Mouse (Mus musculus) cortical plate, adult 2 months (tissue): ENCODE data around the gene Pigg. TPM values are rescaled to one million over a fixed set of nuclear protein-coding genes. Genes with fewer than 3 reads are reported as not detected.
"Not testable (repeated sequence)": the region's sequence is repeated elsewhere in the genome, so short reads cannot be mapped to it uniquely, and the experiment has no call there.

Experiments used
- H3K27ac ChIP-seq: fragments of 200-500 bp; 2 replicates; pipeline ENCODE4 v1.5.1; 2012; ENCODE audit warnings: low read length, control low read depth, inconsistent platforms; ENCODE audit not compliant: insufficient read depth
- H3K4me1 ChIP-seq: fragments of 200-500 bp; 2 replicates; pipeline ENCODE4 v1.6.1; 2011; ENCODE audit warnings: low read length; ENCODE audit not compliant: control insufficient read depth, insufficient read depth
- H3K4me3 ChIP-seq: fragments of 200-500 bp; 2 replicates; pipeline ENCODE4 v1.5.1; 2011; ENCODE audit warnings: mild to moderate bottlenecking, low read length, control low read depth; ENCODE audit not compliant: insufficient read depth
- CTCF ChIP-seq: fragments of 200-500 bp; IDR thresholded peaks from 2 replicates; pipeline ENCODE4 v1.5.1; 2011; ENCODE audit warnings: mild to moderate bottlenecking, control low read depth, low read length; ENCODE audit not compliant: insufficient read depth; ENCODE audit errors: extremely low read depth
- POLR2A ChIP-seq: fragments of 200-500 bp; IDR thresholded peaks from 2 replicates; pipeline ENCODE4 v1.6.1; 2011; ENCODE audit warnings: mild to moderate bottlenecking, low read length, control low read depth; ENCODE audit not compliant: insufficient read depth; ENCODE audit errors: extremely low read depth
- polyA plus RNA-seq: library from polyadenylated mRNA; depleted of rRNA; stranded (reverse); fragments of >200 nt; gene quantifications from 2 replicates; pipeline ENCODE4 v1.2.3, GENCODE M21; 2012; rRNA removed

Pigg gene
- 8.3 and 8.7 TPM in 2 replicates for polyA plus RNA-seq

DNA sequence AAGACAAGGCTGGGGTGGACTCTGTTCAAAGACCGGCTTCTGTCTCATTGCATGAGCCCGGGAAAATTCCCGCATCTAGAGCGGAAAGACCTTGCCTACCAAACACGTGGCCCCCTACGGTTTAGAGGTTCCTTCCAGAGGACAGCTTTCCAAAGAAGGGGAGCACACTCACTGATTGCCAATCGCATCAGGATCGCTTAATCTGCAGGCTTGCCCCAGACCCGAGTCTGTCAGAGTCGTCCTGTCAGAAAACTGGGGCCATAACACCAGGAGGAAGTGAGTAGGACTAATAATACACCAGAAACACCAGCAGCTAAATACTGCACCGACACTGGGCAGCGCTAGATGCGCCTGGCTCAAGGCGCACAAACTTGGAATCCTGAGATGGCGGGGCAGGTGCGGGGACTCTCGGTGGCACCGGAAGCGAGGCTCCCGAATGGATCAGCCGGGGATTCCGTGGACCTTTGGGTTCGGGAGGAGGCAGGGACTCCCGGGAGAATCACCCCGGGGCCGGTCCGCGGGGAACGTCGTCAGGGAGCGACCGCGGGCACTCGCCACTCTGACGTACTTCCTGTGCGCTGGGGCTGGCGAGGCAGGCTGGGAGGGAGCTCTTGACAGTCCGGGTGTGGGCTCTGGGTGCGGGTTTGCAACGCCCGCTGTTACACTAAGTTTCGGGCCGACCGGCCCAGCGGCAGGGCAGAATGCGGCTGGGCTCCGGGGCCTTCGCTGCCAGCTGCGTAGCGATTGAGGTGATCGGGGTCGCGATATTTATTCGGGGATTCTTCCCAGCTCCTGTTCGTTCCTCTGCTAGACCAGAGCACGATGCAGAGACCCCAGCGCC is at the start of gene Pigg:
Gene Pigg (plus strand): TSS at position 386 of the 841 bp plus-strand sequence.
- H3K27ac ChIP-seq, result 0 out of 2 replicates have a peak within 1 kb of the TSS, but pooled peaks have one; percentile 2
- TF ChIP-seq CTCF (no peak), POLR2A (peak; percentile 76; the same call in 1 of the 2 replicates)
- H3K4me1 ChIP-seq, result peaks cover 4% of the 10 kb centered on the region; the same call in 1 of the 2 replicates
- peak within 1 kb of the TSS; percentile 77 for H3K4me3 ChIP-seq

DNA sequence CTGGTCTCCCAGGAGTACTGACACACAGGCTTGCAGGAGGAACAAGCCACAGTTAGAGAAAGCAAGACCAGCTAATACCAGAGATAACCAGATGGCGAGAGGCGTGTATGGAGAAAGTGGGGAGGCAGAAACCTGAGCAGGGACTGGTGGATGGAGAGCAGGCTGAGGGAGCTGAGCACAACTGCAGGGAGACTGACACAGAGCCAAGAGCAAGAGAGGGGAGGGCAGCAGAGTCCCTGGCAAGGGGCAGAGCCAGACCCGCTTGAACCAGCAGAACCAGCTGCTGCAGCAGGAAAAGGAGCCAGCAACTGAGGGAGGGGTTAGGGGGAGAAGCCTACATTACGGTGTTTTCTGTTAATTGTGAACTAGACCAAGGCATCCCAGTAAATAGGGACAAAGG is 49.7 kb upstream of the Pigg start:
- no peak overlapping the region for H3K4me3 ChIP-seq
- H3K4me1 ChIP-seq, result no peaks in the 10 kb centered on the region; the same call in 1 of the 2 replicates
- no peak overlapping the region for H3K27ac ChIP-seq
- TF ChIP-seq POLR2A, result no peak
- no peak for TF ChIP-seq CTCF

DNA sequence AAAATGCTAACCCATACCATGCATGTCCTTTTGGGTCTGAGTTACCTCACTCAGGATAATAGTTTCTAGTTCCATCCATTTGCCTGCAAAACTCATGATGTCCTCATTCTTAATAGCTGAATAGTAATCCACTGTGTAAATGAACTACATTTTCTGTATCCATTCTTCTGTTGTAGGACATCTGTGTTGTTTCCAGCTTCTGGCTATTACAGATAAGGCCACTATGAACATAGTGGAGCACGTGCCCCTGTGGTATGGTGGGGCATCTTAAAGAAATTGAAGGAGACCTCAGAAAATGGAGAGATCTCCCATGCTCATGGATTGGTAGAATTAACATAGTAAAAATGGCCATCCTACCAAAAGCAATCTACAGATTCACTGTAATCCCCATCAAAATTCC is 48.6 kb upstream of the Pigg start:
- H3K4me1 ChIP-seq, H3K4me3 ChIP-seq, H3K27ac ChIP-seq: not testable (repeated sequence)

DNA sequence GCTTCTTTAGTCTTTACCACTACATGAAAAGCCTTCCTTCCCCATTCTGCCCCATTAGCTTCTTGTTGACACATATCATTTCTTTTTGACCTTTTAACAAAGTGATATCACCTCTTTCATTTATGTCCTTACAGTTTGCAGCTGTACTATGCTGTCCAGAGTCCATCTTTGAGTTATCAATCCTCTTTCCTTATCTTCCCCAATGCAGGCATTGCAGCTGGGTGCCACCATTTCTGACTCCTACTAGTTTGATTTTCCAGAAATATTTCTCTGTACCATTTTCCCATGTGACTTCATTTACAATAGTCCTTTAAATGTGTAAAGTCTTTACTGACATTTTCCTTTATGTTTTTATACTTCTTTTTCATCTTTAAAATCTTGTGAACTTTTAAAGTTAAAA is 45.4 kb upstream of the Pigg start:
- Histone ChIP-seq H3K27ac (no peak overlapping the region), H3K4me3 (no peak overlapping the region), H3K4me1 (peaks cover 1% of the 10 kb centered on the region; the same call in 1 of the 2 replicates)
- TF ChIP-seq POLR2A (no peak), CTCF (no peak)

DNA sequence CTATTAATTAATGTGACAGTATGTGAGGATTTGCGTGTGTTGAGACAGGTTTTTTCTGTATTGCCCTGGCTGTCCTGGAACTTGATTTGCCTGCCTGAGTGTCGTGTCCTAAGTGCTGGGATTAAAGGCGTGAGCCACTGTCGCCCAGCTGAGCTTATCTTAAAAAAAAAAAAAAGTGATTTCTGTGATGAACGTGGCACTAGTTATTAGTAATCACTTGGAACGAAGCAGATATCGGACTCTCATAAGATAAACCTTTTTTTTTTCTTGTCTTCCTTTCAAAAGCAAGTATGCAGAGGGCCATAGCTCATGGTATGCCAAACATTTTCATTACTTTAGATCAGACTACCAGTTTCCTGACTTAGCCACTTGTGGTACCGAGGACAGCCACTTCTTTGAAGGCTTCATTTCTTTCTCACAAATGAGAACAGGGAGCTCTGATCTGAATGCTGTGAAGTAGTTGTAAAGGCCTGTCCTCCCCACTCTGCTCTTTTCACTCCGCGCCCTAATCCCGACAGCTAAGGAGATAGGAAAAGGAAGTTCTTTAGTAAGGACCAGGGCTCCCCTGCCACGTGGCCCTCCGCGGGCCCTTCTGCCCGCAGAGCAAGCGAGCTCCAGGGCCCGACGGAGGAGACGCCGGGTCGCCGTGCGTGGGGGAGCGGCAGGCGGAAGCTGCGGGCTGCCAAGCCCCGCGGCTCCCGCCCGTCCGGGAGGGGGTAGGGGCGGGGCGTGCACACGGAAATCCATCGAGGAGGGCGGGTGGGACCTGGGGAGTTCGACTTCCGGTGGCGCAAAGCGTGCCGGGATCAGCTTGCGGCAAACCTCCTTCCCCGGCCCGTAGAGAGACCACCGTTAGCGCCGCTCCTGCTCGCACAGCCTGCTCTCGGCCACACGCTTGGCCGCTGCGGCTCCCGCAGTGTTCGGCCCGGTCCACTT is 44.0 kb upstream of the Pigg start, which contains the start of gene Dr1:
Gene Dr1 (plus strand): TSS at position 771 of the 936 bp plus-strand sequence.
- Histone ChIP-seq H3K4me1 (peaks cover 1% of the 10 kb centered on the region; the same call in 1 of the 2 replicates), H3K4me3 (peak within 1 kb of the TSS; percentile 98), H3K27ac (peak within 1 kb of the TSS; percentile 94)
- no peak for TF ChIP-seq CTCF
- TF ChIP-seq POLR2A, result peak; percentile 76

DNA sequence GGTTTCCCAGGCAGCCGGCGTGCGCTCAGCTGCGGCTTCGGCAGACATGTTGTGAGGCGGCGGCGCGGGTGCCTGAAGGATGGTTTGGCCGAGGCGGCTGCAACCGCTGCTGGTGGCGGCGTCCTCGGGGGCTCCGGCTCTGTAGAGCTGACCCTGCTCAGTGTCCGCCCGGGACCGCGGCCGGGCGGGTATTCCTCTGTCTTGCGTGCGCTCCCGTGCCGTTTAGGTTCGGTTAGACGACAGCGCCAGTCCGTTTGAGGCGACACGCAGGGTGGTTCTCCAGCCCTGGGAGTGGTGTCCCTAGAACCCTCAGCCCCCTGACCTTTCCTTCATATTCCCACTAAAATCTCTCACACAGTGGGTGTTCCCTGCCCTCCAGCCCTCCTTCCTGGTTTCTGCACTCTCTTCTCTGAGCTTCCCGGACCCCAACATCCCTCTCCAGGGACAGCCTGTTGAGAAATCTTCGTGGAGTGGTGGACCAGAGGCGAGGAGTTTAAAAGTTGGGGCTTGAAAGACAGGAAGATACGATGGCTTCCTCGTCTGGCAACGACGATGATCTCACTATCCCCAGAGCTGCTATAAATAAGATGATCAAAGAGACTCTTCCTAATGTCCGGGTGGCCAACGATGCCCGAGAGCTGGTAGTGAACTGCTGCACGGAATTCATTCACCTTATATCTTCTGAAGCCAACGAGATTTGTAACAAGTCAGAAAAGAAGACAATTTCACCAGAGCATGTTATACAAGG is 43.2 kb upstream of the Pigg start:
- Histone ChIP-seq H3K4me1 (peaks cover 1% of the 10 kb centered on the region; the same call in 1 of the 2 replicates), H3K4me3 (peak overlapping the region; percentile 98), H3K27ac (peak overlapping the region; percentile 94)
- TF ChIP-seq POLR2A (no peak), CTCF (no peak)

DNA sequence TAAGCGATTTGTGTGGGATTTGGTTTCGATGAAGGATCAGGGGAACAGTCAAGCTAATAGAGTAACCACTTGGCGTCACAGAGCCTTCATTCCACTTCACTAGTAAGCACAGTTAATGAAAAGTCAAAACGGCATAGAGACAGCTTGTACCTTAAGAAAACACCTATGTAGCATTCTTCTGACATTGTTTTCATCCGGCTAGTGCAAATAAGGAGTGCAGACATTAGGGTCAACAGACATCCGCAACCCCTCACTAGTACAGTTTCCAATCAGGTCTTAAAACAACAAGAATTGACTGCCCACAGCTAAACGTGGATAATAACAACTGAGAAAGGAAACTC is 42.6 kb upstream of the Pigg start:
- Histone ChIP-seq H3K27ac (no peak overlapping the region), H3K4me1 (peaks cover 1% of the 10 kb centered on the region; the same call in 1 of the 2 replicates), H3K4me3 (peak overlapping the region; percentile 98)
- TF ChIP-seq CTCF (no peak), POLR2A (no peak)

DNA sequence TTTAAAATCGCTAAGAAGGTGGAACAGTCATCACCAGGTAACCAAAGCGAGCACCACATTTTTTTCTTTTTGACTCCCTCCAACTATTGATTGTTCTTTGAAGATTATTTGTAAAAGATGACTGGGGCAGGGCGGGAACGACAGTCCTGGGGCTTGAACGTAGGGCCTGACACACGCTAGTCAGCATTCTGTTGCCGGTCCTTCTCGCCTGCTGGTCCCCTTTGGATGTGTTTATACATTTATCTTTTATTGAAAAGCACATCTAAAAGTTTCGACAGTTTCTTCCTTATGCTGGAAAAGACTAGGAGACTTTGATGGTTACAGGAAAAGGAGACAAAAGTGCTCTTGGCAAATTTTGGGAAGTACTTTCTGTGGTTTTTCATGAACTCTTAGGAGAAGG is 42.0 kb upstream of the Pigg start:
- Histone ChIP-seq H3K4me3 (peak overlapping the region; percentile 98), H3K4me1 (peaks cover 1% of the 10 kb centered on the region; the same call in 1 of the 2 replicates), H3K27ac (no peak overlapping the region)
- TF ChIP-seq CTCF, result no peak
- no peak for TF ChIP-seq POLR2A

DNA sequence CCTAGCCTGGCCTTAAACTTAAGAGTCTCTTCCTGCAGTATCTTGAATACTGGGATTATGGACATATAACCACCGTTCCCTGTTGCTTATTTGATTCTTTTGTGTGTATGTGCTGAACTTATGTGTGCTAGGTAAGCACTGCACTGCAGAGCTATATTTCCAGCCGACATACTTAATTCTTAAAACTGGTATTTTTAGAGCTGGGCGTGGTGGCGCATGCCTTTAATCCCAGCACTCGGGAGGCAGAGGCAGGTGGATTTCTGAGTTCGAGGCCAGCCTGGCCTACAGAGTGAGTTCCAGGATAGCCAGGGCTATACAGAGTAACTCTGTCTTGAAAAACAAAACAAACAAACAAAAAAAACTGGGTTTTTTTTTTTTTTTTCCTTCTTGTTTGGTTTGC is 41.1 kb upstream of the Pigg start:
- not testable (repeated sequence) for H3K4me1 ChIP-seq, H3K27ac ChIP-seq, H3K4me3 ChIP-seq
